ENCODE assay signal across 25 mouse cellular contexts in the genomic region with DNA sequence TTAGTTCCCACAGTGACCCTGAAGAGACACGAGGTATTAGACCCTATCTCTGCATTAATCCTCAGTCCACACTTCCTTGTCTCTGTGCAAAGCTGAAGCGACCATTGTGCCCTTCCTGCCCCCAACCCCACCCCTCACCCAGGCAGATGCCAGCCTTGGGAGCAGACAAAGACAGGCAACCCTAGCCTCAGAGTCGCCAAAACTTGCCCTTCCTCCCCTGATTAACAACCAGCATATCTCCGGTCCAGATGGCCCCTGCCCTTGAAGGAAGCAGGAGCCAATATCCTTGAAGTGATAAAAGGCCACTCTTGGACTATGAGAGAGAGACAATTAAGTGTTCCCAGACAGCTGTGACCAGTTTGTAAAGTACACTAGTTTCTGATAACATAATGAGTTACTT. TPM values are rescaled to one million over a fixed set of nuclear protein-coding genes. Genes with fewer than 3 reads are reported as not detected.
DNase-seq lines count a peak whose midpoint lies in the region; ATAC-seq and TF ChIP-seq lines count a peak whose summit lies in the region.
"Had no signal": no experiment of that assay in that cellular context is flagged by ENCODE, and none has a peak within 500 bp of the region (broad histone marks: within the 10 kb centered on the region; RNA-seq: fewer than 3 reads in every experiment).

No protein-coding gene starts in this region.

- no peaks in the 10 kb centered on the region for H3K27me3 ChIP-seq in heart, embryonic 11.5 days (ENCODE audit: control insufficient read depth, insufficient read depth, low read length)
- H3K27me3 ChIP-seq in intestine, postnatal 0 days (replicated peaks; ENCODE audit: control insufficient read depth, insufficient read depth, low read length), result no peaks in the 10 kb centered on the region
- H3K27me3 ChIP-seq: CH12.LX; heart, embryonic 15.5 days; hindbrain, embryonic 13.5 days had no signal

- H3K27ac ChIP-seq in heart, embryonic 11.5 days (ENCODE audit: low read depth, low read length), result no peak overlapping the region
- H3K27ac ChIP-seq in intestine, postnatal 0 days (ENCODE audit: low read depth, low read length), result no peak overlapping the region
- H3K27ac ChIP-seq: forebrain, embryonic 10.5 days; gastrocnemius, adult 2 months; heart, embryonic 10.5 days; heart, embryonic 15.5 days; hindbrain, embryonic 13.5 days had no signal

- no peak for TF ChIP-seq CTCF in intestine, postnatal 0 days (IDR thresholded peaks at IDR 0.05; ENCODE audit: low read depth)

- no peaks in the 10 kb centered on the region; the same call in 1 of the 2 replicates for H3K9me3 ChIP-seq in heart, embryonic 11.5 days (replicated peaks; ENCODE audit: control insufficient read depth, low read length)
- H3K9me3 ChIP-seq in intestine, postnatal 0 days (ENCODE audit: control insufficient read depth), result no peaks in the 10 kb centered on the region
- H3K9me3 ChIP-seq: forebrain, embryonic 10.5 days; heart, embryonic 10.5 days; heart, embryonic 15.5 days; hindbrain, embryonic 13.5 days had no signal

- H3K4me3 ChIP-seq in heart, embryonic 11.5 days (ENCODE audit: low read depth, low read length), result no peak overlapping the region
- no peak overlapping the region for H3K4me3 ChIP-seq in intestine, postnatal 0 days (ENCODE audit: low read depth, low read length)
- H3K4me3 ChIP-seq: forebrain, embryonic 10.5 days; gastrocnemius, adult 2 months; heart, embryonic 10.5 days; heart, embryonic 15.5 days; hindbrain, embryonic 13.5 days had no signal

- peak; percentile 70 for DNase-seq in heart, adult 11 months
- peak; percentile 55 for DNase-seq in ovary, adult 18-20 months (ENCODE audit: low spot score)
- DNase-seq in ovary, postnatal 14 days (ENCODE audit: low spot score), result no peak
- peak; percentile 12 for DNase-seq in embryo, embryonic 9.5 days (ENCODE audit: extremely low spot score)
- DNase-seq in cerebellum, adult 9-11 months, result no peak
- DNase-seq: adrenal gland, adult 2 months; cerebellum, adult 11 months; cerebellum, adult 9-10 months; cerebellum, postnatal 36 days; gastrocnemius, adult 2 months; gastrocnemius, postnatal 25 days; heart, adult 18-20 months; heart, postnatal 14 days; kidney, adult 11 months had no signal

- no peak overlapping the region for H3K9ac ChIP-seq in heart, embryonic 11.5 days (ENCODE audit: low read depth, low read length)
- no peak overlapping the region for H3K9ac ChIP-seq in intestine, postnatal 0 days (ENCODE audit: low read depth, low read length)
- H3K9ac ChIP-seq: heart, embryonic 15.5 days; hindbrain, embryonic 13.5 days had no signal

- H3K4me1 ChIP-seq in heart, embryonic 11.5 days (ENCODE audit: control insufficient read depth, insufficient read depth, low read length), result 0 out of 2 replicates have a peak, but pooled peaks cover 2% of the 10 kb centered on the region
- no peaks in the 10 kb centered on the region for H3K4me1 ChIP-seq in intestine, postnatal 0 days (replicated peaks; ENCODE audit: control insufficient read depth, insufficient read depth, low read length)
- H3K4me1 ChIP-seq: heart, embryonic 15.5 days; hindbrain, embryonic 13.5 days had no signal

- H3K36me3 ChIP-seq in heart, embryonic 11.5 days (ENCODE audit: control insufficient read depth, insufficient read depth, low read length), result no peaks in the 10 kb centered on the region
- no peaks in the 10 kb centered on the region for H3K36me3 ChIP-seq in intestine, postnatal 0 days (ENCODE audit: control insufficient read depth, insufficient read depth)
- H3K36me3 ChIP-seq: forebrain, embryonic 10.5 days; heart, embryonic 10.5 days; heart, embryonic 15.5 days; hindbrain, embryonic 13.5 days had no signal

- WGBS in heart, embryonic 11.5 days (ENCODE audit: insufficient replicate concordance), result 24% methylated on average over 4 of the region's 4 CpGs
- 15% methylated on average over 4 of the region's 4 CpGs for WGBS in intestine, postnatal 0 days

- no peak for ATAC-seq in heart, embryonic 11.5 days (replicated peaks; ENCODE audit: insufficient number of reproducible peaks, low FRiP score, low TSS enrichment)
- peak; percentile 38; the same call in 1 of the 2 replicates for ATAC-seq in intestine, postnatal 0 days
- ATAC-seq in granulocyte monocyte progenitor cell, adult 5-6 weeks (replicated peaks; ENCODE audit: poor library complexity, severe bottlenecking), result no peak
- ATAC-seq: forebrain, embryonic 14.5 days had no signal

- no peak overlapping the region for H3K4me2 ChIP-seq in heart, embryonic 11.5 days
- H3K4me2 ChIP-seq in intestine, postnatal 0 days (replicated peaks; ENCODE audit: low read depth), result no peak overlapping the region
- H3K4me2 ChIP-seq: heart, embryonic 15.5 days; hindbrain, embryonic 13.5 days had no signal

RNA-seq across cellular contexts. Expression of a gene that starts 11.6 kb away (rescaled TPM):
- polyA plus RNA-seq in heart, embryonic 11.5 days (2014; fragmentation: Nextera tagmentation; extraction: Ambion mirVana), result not detected in 2 replicates
- 1.1 and 1.4 TPM in 2 replicates for polyA plus RNA-seq in intestine, postnatal 0 days (2015; fragmentation: Nextera tagmentation; extraction: Ambion mirVana)
- total RNA-seq in granulocyte monocyte progenitor cell, adult 5-6 weeks (2014; fragmentation: Nextera tagmentation), result not detected in 2 replicates
- total RNA-seq in granulocyte monocyte progenitor cell, adult 5-6 weeks (2017), result not detected in 2 replicates
- total RNA-seq: CH12.LX; hematopoietic stem cell, adult 5-6 weeks had no signal
- polyA plus RNA-seq: embryonic facial prominence, embryonic 14.5 days; forebrain, embryonic 10.5 days had no signal

RNA-seq across cellular contexts. Expression of a gene that starts 16.8 kb away (rescaled TPM):
- polyA plus RNA-seq in heart, embryonic 11.5 days (2014; fragmentation: Nextera tagmentation; extraction: Ambion mirVana), result 0.24 and 2.1 TPM in 2 replicates
- 1.7 and 2.4 TPM in 2 replicates for polyA plus RNA-seq in intestine, postnatal 0 days (2015; fragmentation: Nextera tagmentation; extraction: Ambion mirVana)
- not detected in 2 replicates for total RNA-seq in granulocyte monocyte progenitor cell, adult 5-6 weeks (2014; fragmentation: Nextera tagmentation)
- not detected in 2 replicates for total RNA-seq in granulocyte monocyte progenitor cell, adult 5-6 weeks (2017)
- total RNA-seq: CH12.LX; gastrocnemius, adult 2 months; gastrocnemius, postnatal 25 days; heart, adult 18-20 months; heart, postnatal 14 days; hematopoietic stem cell, adult 5-6 weeks had no signal
- polyA plus RNA-seq: adrenal gland, adult 2 months; forebrain, embryonic 10.5 days; forebrain, embryonic 14.5 days; hindbrain, embryonic 13.5 days had no signal

Comparison
In these comparisons a context has a peak if more than half of its experiments do, and no peak if none do; other contexts are left out.
1. DNase-seq: peak in heart, adult 11 months (single experiment), ovary, adult 18-20 months (single experiment) and embryo, embryonic 9.5 days (single experiment); none in ovary, postnatal 14 days (single experiment) and cerebellum, adult 9-11 months (single experiment).